Mouse (Mus musculus) v-Abl transformed pro-B cells (cell line): ENCODE measurements around the gene Cdkn2d.
"Not testable (repeated sequence)": the region's sequence is repeated elsewhere in the genome, so short reads cannot be mapped to it uniquely, and the experiment has no call there.

Experiments
- in situ Hi-C, 2 experiments: fragments of 400-800 bp; cut with MboI; formaldehyde crosslinking; loops; one replicate each; pipeline ENCODE4 v1.15.1; 2025; ENCODE audit not compliant: unreplicated experiment in 2 of 2

Gene Cdkn2d

DNA sequence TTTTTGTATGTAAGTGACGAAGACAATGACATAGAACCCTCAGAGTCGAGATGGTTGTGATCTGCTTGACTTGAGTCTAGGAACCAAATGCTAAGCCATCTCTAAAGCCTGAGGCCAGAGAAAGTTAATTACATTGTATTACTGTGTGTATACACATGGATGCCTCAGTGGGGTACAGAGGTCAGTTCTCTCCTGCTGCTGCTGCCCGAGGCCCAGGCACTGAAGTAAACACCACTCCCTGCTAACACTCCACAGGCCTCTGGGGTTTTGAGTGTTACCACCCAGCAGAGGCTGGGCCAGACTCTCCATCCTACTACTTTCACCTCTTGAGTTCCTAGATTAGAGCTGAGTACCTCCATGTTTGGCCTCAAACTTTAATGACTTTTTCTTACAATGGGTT is 7.2 kb downstream of the Cdkn2d start:
- in situ Hi-C loops = no loop called here

DNA sequence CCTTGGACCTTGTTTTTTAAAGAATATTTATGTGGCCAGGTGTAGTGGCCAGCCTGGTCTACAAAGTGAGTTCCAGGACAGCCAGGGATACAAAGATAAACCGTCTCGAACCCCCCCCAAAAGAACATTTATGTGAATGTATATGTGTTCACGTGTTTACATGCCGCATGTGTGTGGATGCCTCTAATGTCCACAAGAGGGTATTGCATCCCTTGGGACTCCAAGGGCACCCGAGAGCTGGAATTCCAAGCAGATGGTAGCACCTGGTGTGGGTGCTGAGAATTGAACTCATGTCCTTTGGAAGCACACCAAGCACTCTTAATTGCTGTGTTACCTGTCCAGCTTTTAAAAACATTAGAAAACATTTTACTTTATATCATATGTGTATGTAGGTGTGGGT is 7.6 kb downstream of the Cdkn2d start:
- in situ Hi-C loops = no loop called here

DNA sequence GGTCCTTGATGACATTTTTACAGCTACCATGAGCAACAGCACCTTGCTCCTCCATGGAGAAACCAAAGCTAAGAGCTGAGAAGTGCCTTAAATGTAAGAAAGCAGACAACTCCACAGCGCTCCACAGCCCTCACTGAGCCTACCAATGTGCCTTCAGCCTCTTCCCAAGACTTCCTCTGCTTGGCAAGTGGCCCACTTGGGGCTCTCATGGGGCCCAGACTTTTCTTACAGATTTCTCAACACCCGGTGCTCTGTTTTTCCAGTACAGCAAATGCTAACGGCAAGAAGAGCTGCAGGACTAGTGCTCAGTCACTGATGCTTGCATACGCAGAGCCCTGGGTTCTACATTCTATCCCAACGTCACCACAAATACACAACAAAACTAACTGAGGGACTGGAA is 13.4 kb downstream of the Cdkn2d start:
- in situ Hi-C loops = no loop called here

DNA sequence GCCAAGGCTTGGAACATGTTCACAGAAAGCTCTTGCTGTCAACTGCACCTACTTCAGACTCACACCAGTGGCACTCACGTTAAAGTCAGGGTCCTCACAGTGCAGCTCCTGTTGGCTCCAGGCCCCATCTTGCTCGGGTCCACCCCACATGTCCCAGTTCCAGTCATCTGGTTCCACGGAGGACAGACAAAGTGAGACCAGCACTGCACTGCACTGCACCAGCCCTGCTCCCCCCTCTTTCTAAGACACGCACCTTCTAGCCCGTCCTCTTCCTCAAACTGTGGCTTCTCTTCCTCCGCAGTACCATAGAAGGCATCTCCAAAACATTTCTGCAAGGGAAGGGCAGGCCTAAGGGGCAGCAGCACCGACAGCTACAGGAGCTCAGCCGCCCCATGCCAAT is 14.9 kb downstream of the Cdkn2d start:
- in situ Hi-C loops = no loop called here

DNA sequence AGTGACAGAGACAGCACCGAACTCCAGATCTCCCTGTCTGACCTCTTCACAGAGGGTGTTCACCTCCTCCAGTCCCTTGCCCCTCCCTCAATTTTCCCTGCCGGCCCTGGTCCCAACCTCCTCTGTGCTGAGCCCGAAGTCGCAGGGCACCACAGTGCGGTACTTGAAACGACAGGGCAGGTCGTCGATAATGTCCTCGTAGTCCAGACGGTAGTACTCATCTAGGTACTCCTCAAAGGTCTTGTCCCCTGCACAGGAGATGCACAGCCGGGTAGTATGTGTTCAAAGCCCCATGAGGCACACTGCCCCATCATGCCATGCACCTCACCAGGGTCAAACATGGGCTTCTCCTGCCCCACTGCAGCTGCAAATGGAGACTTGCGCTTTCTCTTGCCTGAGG is 15.5 kb downstream of the Cdkn2d start:
- in situ Hi-C loops = no loop called here

DNA sequence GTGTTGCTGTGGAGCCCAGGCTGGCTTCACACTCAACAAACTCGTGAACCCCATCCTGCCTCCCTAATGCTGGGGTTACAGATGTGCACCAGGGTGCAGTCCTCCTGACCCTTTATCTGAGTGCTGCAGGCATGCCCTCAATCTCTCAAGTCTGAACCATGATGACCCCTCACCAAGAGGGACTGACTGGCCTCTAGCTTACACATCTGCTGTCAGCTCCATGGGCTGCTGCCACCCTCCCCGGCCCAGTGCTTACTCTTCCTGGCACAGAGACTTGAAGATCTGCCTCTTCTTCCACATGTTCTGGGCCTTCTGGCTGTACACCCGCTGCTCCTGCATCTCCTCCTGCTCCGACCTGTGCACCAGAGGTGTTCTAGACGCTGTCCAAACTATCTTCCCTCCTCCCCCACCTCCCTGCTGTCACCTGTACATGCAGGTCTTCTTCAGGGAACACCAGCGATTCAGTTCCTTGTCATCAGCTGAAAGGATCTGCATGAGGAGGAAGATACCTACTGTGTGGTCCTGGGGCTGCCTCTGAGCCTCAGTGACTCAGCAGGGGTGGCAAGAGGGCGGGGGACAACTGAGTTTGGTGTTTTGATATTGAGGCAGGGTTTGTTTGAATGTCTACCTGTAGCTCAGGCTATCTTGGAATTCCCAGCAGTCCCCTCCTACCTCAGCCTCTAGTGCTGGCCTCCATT is 16.0 kb downstream of the Cdkn2d start:
- in situ Hi-C loops = no loop called here

DNA sequence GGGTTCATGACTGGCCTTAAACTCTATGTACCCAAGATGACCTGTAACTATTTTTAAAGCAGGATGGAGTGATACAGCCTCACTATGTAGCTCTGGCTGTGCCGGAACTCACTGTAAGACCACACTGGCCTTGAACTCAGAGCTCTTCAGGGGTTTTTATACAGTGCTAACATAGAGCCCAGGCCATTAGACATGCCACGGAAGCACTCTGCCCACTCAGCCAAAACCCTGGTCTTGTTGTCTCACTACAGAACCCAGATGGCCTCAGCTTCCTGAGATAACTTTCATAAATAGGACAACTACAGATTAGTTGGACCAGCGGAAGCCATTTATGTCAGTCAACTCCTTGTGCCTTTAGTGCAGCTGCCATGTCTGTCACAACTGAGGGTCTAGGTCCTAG is 16.9 kb downstream of the Cdkn2d start:
- in situ Hi-C loops = no loop called here

DNA sequence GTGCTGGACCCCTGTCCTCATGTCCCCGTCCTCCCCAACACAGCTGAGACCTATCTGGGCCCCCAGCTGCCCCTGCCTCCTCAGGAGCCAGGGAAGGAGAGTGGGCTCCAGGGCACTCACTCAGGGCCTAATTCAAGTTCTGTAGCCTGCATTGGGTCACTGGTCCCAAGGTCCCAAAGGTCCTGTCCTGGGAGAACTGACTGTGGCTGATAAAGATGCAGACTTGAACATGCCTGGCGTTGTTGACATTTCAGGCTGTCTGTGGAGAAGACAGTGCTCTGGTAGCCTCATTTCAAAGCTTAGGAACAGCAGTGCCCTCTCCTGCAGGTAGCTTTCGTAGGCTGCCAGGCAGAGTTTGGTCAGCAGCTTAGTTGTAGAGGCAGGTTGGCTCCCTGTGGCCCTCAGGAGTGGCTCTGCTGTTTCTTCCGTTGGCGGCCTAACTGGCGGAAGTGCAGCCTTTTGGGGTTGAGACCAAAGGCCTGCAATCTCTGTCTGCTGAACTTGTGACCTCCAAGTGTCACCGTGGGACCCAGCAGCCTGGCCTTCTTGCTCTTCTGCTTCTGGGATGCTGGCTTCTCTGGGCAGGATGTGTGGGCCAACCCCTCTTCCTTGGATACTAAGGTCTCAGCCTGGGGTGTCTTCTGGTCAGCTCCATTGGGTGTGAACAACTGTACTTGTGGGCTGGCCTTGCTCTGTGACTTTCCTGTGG is 17.5 kb downstream of the Cdkn2d start:
- in situ Hi-C loops = no loop called here

DNA sequence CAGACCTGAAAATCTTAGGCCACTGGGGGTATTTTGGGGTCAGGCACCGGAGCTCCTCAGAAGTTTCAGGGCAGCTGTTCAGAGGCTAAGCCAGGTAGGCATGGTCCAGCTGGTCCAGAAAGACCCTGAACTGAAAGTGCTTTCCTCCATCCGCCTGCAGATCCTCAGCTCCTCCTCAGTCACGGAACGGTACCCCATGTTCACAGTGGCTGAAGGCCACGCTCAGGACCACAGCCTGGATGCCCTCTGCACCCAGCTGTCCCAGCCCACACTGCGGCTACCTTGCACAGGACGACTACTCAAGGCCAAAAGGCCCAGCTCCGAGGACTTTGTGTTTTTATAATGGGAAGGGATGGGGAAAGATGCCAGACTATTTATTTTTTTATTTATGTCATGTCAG is 18.1 kb downstream of the Cdkn2d start:
- in situ Hi-C loops = no loop called here

DNA sequence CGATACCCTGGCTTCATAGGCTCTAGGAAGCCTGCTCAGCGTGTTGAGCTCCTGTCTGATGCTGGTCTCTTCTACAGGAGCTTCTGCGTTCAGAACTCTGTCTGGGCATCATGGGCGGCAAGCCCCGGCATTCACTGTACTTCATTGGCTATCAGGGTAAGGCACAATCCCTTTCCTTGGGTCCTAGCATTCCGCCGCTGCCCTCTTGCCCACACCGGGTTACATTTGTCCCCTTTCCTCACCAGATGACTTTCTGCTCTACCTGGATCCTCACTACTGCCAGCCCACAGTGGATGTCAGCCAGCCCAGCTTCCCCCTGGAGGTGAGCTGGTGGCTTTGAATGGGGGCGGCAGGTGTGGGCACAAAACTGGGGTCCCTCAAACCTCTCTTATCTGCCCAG is 18.8 kb downstream of the Cdkn2d start:
- in situ Hi-C loops = no loop called here

DNA sequence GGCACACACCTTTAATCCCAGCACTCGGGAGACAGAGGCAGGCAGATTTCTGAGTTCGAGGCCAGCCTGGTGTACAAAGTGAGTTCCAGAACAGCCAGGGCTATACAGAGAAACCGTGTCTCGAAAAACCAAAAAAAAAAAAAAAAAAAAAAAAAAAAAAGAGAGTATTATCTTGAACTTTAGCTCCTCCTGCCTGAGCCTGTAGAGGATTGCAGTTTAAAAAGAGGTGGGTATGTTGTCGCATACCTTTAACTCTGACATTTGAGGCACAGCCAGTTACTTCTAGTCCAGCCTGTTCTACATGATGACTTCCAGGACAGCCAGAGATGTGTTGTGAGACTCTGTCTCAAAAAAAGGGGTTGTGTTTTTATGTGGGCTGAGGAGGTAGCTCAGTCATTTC is 21.6 kb downstream of the Cdkn2d start:
- in situ Hi-C loops = not testable (repeated sequence)

DNA sequence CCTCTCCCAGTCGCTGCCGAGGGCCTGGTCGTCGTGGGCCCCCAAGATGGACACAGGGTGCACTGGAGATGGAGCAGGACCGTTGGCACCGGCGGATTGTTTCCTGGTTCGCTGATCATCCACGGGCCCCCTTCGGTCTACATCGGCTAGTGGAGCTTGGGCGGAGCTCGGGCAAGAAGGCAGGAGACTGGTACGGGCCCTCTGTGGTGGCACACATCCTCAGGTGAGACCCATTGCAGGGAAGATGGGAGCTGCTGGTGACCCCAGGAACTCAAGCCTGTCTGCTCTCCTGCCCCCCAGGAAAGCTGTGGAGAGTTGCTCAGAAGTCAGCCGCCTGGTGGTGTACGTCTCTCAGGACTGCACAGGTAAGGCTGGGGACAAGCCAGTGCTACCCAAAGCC is 22.9 kb downstream of the Cdkn2d start:
- in situ Hi-C loops = no loop called here

DNA sequence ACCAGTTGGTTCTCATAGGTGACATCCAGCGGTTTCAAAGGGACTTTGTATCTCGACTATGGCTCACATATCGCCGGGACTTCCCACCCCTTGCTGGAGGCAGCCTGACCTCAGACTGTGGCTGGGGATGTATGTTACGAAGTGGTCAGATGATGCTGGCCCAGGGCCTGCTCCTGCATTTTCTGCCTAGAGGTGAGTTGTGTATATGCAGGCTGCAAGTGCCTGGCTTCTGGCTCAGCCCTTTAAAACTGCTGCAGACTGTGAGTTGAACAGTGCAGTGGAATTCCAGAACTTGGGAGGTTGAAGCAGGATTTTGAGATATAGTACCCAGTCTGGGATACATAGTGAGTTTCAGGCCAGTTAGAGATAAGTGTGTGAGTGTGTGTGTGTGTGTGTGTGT is 24.3 kb downstream of the Cdkn2d start:
- in situ Hi-C loops = no loop called here

DNA sequence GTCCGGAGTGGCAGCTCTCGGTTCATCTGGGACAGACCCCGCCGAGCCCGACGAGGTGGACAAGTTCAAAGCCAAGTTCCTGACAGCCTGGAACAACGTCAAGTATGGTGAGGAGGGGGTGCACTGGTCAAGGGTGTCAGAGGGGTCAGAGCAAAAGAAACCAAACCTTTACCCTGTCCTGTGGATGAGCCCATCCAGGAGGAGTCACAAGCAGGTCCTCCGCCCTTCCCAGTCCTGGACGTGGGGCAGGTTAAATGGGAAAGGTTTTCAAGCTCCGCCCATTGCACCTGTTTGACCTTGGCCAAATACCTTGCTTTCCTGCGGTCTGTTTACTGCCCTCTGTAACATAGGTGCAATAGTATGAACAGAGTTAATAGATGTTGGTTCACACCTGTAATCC is 25.6 kb downstream of the Cdkn2d start:
- in situ Hi-C loops = no loop called here

DNA sequence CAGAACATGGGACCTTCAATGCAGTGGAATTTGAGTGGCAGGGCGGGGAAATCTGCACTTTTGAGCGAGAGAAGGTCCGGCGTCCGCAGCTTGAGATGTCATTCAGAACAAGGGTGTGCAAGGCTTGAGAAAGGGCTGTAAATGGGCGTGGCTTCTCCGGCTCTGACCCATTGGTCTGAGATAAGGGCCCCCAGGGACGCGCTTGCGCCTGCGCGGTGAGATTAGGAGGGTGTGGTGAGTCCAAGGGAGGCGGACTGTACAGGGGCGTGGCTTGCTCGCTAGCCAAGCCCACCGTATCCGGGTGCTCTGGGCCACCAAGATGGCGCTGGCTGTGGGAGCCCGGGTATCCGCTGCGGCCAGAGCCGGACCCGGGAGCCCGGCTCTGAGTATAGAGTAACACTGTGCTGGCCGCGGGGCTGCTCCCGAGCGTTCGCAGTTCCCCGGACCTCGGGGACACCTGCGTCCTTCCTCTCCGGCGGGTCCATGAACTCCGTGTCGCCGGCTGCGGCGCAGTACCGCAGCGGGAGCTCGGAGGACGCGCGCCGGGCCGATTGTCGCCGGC is 26.1 kb downstream of the Cdkn2d start, which contains the start of gene Atg4d:
Gene Atg4d, plus strand, starts transcription at position 294 of the 562 bp plus-strand sequence.
- in situ Hi-C loops = no loop called here

DNA sequence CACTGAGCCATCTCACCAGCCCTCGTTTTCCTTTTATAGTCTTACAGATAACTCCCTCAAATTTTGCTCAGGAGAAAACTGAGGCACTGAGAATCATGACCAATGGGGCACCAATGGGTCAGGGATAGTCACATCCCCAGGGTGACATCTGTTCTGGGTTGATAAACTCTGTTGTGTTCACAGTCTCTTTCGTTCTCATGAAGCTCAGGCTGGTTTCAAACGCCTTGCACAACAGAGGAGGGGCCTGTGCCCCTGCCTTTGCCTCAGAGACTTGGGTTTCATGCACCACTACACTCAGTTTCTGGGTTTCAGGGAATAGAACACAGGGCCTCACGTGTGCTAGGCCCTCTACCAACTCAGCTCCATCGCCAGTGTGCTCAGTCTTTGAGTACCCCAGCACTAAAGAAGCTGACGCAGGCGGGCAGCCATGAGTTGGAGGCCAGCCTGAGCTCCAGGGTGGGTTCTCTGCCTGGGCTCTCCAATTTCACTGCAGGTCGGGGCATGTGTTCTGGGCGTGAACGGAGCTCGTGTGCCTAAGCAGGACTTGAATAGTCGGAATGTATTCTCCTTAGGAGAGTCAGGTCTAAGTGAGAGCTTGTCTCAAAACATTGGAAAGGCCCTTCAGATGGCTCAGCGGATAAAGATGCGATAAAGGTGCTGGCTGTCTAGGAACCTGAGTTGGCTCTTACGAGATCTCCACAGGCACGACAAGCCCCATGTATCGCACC is 26.8 kb downstream of the Cdkn2d start:
- in situ Hi-C loops = no loop called here

DNA sequence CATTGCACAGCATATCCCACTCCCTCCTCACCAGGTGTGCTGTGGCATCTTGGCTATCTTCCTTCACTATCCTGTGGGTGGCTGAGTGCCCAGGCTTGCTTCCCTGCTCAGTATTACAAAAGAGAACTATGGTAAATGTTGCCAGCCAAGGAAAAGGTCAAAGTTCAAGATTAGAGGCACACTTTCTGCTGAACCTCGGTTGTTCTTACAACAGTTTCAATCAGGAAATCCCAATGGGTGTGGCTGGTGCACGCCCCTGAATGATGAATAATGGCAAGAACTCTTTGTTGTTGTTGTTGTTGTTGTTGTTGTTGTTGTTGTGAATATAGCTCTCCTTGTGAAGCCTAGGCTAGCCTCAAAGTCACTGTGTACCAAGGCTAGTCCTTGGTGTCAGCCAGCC is 29.4 kb downstream of the Cdkn2d start:
- in situ Hi-C loops = no loop called here

DNA sequence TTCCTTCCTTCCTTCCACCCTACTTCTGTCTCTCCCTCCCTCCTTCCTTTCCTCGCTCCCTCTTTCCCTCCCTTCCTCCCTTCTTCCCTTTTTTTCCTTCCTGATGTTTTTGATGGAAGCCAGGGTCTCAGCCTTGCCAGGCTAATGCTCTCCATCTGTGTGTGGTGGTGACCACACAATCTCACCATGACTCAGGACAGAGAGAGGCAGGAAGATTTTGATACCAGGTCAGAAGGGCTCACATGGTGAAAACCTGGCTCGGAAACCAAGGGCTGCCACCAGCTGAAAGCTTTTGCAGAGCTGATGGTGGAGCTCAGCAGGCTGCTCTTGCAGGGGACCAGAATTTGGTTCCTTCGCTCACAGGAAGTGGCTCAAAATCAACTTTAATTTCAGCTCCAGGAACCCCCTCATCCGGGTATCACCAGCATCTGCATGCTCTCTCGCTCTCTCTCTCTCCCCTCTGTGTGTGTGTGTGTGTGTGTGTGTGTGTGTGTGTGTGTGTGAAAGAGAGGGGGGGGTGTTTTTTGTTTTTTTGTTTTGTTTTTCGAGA is 30.6 kb downstream of the Cdkn2d start:
- in situ Hi-C loops = no loop called here

DNA sequence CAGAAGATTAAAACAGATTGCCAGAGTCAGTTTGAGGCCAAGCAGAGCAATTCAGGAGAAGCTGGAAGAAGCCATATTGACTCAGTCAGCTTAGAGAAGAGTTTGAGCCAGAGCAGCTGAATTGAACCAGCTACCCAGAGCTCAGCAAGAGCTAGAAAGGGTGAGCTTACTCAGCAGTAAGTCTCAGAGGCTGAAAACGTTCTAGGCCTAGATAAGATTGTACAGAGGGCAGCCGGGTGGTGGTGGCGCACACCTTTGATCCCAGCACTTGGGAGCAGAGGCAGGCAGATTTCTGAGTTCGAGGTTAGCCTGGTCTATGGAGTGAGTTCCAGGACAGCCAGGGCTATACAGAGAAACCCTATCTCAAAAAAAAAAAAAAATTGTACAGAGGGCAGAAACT is 34.9 kb downstream of the Cdkn2d start:
- in situ Hi-C loops = not testable (repeated sequence)

DNA sequence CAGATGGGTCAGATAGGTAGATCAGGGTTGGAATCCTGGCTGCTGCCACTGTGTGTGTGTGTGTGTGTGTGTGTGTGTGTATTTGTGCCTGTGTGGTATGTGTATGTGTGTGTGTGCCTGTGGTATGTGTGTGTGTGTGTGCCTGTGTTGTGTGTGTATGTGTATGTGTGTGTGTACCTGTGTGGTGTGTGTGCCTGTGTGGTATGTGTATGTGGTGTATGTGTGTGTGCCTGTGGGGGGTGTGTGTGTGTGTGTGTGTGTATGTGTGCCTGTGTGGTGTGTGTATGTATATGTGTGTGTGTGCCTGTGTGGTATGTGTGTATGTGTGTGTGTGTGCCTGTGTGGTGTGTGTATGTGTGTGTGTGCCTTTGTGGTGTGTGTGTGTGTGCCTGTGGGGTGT is 36.5 kb downstream of the Cdkn2d start:
- in situ Hi-C loops = no loop called here

DNA sequence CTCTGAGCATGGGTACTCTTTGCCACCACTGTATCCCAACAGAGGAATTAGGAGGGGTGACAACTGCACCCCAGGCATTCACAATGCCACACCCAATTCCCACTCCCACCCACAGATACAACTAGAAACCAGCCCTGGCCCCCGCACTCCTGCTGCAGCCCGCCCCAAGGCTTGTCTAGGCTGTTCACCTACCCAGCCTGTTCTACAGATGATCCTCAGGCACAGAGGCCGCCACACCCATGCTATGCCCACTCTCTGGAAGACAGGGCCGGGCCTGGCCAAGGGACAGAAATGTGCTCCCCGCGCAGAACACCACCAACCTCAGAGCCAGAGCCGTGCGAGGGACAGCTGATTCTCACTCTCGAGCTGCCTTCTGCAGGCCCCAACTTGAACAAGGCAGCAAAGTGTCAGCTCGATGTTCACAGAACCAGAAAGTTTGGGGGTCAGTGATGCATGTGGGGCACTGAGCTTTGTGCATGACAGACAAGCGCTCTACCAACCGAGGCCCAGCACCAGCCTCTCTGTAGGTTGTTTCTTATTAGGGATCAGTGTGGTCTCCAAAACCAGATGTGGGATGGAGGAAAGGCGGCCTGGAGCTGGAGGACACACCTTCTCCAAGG is 40.0 kb downstream of the Cdkn2d start:
- in situ Hi-C loops = no loop called here
